Mouse (Mus musculus): ENCODE measurements around the gene Sgo2a.

DNA sequence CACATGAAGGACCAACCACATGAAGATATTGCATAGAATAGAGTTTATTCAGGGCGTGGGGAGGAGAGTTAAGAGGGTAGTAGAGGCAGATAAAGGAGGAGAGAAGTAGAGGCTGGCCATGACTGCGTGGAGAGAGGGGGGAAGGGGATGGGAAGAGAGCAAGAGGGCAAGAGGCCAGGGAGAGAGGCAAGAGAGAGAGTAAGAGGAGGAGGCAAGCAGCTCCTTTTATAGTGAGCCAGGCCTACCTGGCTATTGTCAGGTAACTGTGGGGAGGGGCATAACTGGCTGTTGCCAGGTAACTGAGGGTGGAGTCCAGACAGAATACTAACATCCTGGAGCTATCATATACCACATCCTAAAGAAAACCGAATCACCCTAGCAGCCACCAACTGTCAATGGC lies 49.3 kb downstream of the Sgo2a start:
- TF ChIP-seq CHD2 (IDR thresholded peaks at IDR 0.05; ENCODE audit: low read depth, low read length) (no peak), HCFC1 (IDR thresholded peaks at IDR 0.05; ENCODE audit: borderline replicate concordance, insufficient read depth, low read length) (no peak), ZC3H11A (IDR thresholded peaks at IDR 0.05; ENCODE audit: borderline replicate concordance, low read depth, low read length) (no peak), ZNF384 (IDR thresholded peaks at IDR 0.05; ENCODE audit: low read depth, low read length) (no peak)

Measured in ES-E14 (cell line).